Mouse (Mus musculus): ENCODE measurements around the gene Atp4a. TPM values are rescaled to one million over a fixed set of nuclear protein-coding genes. Genes with fewer than 3 reads are reported as not detected.

Atp4a gene
- polyA plus RNA-seq, 1 experiment: 0.10 TPM

DNA sequence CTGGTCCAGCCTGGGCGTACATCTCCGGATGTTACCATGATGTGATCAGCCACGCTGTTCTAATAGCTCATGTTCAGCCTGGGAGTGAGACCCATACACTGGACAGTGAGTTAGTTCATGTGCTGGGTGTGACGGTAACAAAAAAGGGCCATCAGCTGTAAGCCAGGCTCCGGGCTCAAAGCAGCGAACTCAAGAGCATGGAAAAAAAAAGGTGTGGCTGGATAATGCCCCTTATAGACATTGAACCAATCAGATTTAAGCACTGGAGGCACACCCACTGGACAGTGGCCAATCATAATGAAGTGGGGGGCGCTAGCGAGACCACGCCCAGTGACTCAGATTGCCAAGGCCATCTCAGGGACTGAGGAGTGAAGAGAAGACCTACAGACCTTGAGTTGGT is 13.4 kb upstream of the Atp4a start, which contains the start of gene 2200002J24Rik:
Gene 2200002J24Rik (plus strand): TSS at position 338 of the 400 bp plus-strand sequence.
- no peaks in the 10 kb centered on the region for H3K9me3 ChIP-seq
- no peak for TF ChIP-seq FLI1 (IDR thresholded peaks at IDR 0.05; ENCODE audit: low read length)
- TF ChIP-seq GATA1 (IDR thresholded peaks at IDR 0.05; ENCODE audit: borderline replicate concordance, low read length): no peak
- peaks cover 42% of the 10 kb centered on the region for H3K4me1 ChIP-seq
- H3K27me3 ChIP-seq (replicated peaks): no peaks in the 10 kb centered on the region
- H3K36me3 ChIP-seq (replicated peaks; ENCODE audit: low read length): no peaks in the 10 kb centered on the region
- H3K4me3 ChIP-seq (replicated peaks): peak within 1 kb of the TSS; percentile 42

DNA sequence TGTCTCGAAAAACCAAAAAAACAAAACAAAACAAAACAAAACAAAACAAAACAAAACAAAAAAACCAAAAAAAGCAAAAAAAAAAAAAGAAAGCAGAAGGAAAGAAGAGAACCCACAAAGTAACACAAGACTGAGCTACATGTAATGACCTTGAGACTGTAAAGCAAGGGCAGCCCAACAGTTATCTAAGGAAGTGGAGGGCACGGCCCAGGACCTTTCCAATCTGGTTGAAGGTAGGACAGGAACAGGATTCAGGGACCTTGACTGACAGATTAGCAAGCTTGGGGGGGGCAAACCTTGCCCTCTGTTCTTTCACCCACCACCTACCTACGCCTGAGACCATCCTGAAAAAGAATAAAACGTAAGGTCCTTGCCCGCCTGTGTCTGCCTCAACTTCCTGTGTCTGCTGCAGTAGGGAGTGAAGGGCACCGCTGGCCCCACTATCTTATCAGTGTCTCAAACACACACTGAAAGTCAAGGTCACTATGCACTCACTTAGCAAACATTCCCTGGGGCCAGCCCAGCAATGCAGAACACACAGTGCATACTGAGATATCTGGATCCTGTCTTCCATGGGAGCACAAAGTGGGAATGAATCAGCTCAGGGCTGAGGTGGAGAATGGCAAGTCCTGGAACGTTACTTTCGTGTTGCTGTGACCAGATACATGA is 5.7 kb upstream of the Atp4a start:
- no peaks in the 10 kb centered on the region for H3K9me3 ChIP-seq

DNA sequence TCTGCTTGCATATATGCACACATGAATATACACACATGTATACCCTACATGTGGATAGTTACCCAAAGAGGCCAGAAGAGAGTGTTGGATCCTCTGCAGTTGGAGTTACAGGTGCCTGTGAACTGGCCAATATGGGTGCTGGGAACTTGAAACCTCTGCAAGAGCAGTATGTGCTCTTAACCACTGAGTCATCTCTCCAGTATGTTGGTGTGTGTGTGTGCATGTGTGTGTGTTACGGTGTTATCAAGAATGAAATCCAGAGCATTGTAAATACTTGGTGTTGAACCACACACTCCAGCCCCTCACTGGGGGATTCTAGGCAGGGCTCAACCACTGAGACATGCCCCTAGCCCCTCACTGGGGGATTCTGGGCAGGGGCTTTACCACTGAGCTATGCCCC is 4.6 kb upstream of the Atp4a start:
- H3K4me1 ChIP-seq: peaks cover 38% of the 10 kb centered on the region
- no peaks in the 10 kb centered on the region for H3K9me3 ChIP-seq
- TF ChIP-seq GATA1 (IDR thresholded peaks at IDR 0.05; ENCODE audit: borderline replicate concordance, low read length): no peak
- TF ChIP-seq FLI1 (IDR thresholded peaks at IDR 0.05; ENCODE audit: low read length): no peak
- H3K4me3 ChIP-seq (replicated peaks): no peak overlapping the region
- H3K27me3 ChIP-seq (replicated peaks): peaks cover 27% of the 10 kb centered on the region
- no peaks in the 10 kb centered on the region for H3K36me3 ChIP-seq (replicated peaks; ENCODE audit: low read length)

More for the DNA sequence above, 5.7 kb upstream of the Atp4a start:
- peak overlapping the region; percentile 44 for H3K4me3 ChIP-seq (replicated peaks)
- H3K36me3 ChIP-seq (replicated peaks; ENCODE audit: low read length): no peaks in the 10 kb centered on the region
- H3K27me3 ChIP-seq (replicated peaks): peaks cover 16% of the 10 kb centered on the region
- TF ChIP-seq FLI1 (IDR thresholded peaks at IDR 0.05; ENCODE audit: low read length) (no peak), GATA1 (IDR thresholded peaks at IDR 0.05; ENCODE audit: borderline replicate concordance, low read length) (no peak)
- H3K4me1 ChIP-seq: peaks cover 45% of the 10 kb centered on the region

DNA sequence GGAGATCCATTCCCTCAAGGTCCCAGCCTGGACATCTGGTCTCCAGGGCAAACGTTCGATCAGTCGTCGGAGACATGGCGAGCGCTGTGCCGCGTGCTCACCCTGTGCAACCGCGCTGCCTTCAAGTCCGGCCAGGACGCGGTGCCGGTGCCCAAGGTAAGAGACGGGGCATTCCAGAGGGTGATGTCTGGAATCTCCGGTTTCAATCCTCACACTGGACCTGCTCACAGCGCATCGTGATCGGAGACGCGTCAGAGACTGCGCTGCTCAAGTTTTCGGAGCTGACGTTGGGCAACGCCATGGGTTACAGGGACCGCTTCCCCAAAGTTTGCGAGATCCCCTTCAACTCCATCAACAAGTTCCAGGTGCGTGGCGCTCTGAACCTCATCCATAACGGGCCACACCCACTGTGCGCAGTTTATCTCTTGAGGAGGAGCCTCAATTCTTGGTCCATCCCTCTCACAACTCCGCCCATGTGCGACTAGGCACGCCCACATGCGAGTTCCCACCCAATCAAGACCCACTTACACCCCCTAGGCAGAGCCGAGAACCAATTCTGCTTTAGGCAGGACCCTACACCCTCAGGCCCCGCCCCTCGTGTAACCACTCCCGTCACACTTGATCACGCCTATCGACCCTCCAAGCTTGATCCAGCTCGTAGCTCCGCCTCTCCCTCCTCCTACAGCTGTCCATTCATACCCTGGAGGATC is 5.2 kb downstream of the Atp4a start:
- H3K27me3 ChIP-seq (replicated peaks): peaks cover 72% of the 10 kb centered on the region
- H3K4me3 ChIP-seq (replicated peaks): peak overlapping the region; percentile 87
- peaks cover 58% of the 10 kb centered on the region for H3K4me1 ChIP-seq
- H3K9me3 ChIP-seq: 0 out of 2 replicates have a peak, but pooled peaks cover 3% of the 10 kb centered on the region
- TF ChIP-seq FLI1 (IDR thresholded peaks at IDR 0.05; ENCODE audit: low read length) (no peak), GATA1 (IDR thresholded peaks at IDR 0.05; ENCODE audit: borderline replicate concordance, low read length) (no peak)
- H3K36me3 ChIP-seq (replicated peaks; ENCODE audit: low read length): no peaks in the 10 kb centered on the region

DNA sequence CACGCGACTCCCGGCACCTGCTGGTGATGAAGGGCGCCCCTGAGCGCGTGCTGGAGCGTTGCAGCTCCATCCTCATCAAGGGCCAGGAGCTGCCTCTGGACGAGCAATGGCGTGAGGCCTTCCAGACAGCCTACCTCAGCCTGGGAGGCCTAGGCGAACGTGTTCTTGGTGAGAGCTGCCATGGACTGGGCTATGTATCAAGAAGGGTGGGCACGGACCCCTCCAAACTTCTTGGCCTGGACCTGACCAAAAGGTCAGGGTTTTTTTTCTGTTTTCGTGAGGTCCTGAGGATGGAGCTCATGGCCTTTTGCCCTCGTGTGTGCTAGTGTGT is 5.7 kb downstream of the Atp4a start:
- Histone ChIP-seq H3K27me3 (replicated peaks) (peaks cover 73% of the 10 kb centered on the region), H3K4me3 (replicated peaks) (peak overlapping the region; percentile 87), H3K4me1 (peaks cover 64% of the 10 kb centered on the region), H3K9me3 (0 out of 2 replicates have a peak, but pooled peaks cover 3% of the 10 kb centered on the region), H3K36me3 (replicated peaks; ENCODE audit: low read length) (no peaks in the 10 kb centered on the region)
- no peak for TF ChIP-seq FLI1 (IDR thresholded peaks at IDR 0.05; ENCODE audit: low read length)
- no peak for TF ChIP-seq GATA1 (IDR thresholded peaks at IDR 0.05; ENCODE audit: borderline replicate concordance, low read length)

DNA sequence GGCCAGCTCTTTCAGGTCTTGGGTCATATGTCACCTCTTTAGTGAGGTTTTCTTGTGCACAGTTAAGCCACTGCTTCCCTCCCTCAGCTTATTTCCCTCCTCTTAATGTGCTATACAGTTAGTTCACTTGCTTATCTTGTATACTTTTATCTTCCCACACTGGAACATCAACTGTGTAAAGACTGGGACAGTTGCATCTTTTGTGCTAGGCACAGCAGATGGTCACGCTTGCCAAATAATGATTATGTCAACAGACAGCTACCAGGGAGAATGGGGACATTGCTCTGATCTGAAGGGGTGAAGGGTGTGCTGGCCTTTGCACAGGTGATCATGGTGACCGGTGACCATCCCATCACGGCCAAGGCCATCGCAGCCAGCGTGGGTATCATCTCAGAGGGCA is 7.7 kb downstream of the Atp4a start:
- no peak for TF ChIP-seq FLI1 (IDR thresholded peaks at IDR 0.05; ENCODE audit: low read length)
- TF ChIP-seq GATA1 (IDR thresholded peaks at IDR 0.05; ENCODE audit: borderline replicate concordance, low read length): no peak
- Histone ChIP-seq H3K9me3 (0 out of 2 replicates have a peak, but pooled peaks cover 3% of the 10 kb centered on the region), H3K27me3 (replicated peaks) (peaks cover 65% of the 10 kb centered on the region), H3K4me1 (peaks cover 57% of the 10 kb centered on the region), H3K4me3 (replicated peaks) (no peak overlapping the region), H3K36me3 (replicated peaks; ENCODE audit: low read length) (no peaks in the 10 kb centered on the region)

DNA sequence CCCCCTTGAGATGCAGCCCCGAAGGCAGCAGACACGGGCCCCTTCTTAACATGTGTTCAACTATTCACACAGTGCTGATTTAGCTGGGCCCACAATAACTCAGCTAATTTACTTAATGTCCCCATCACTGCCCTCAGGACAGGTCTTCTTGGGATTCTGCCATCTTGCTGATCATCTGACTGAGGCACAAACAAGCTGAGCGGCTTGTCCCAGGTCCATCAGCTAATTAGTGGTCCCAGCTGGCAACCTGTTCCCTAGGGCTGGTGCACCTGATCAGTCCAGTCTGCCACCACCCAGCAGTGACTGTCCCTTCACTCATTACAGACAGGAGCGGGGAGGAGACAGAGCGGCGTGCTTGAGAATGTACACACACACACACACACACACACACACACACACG is 9.3 kb downstream of the Atp4a start:
- Histone ChIP-seq H3K4me3 (replicated peaks) (no peak overlapping the region), H3K36me3 (replicated peaks; ENCODE audit: low read length) (peaks cover 12% of the 10 kb centered on the region), H3K27me3 (replicated peaks) (peaks cover 49% of the 10 kb centered on the region), H3K4me1 (peaks cover 53% of the 10 kb centered on the region), H3K9me3 (no peaks in the 10 kb centered on the region)
- TF ChIP-seq FLI1 (IDR thresholded peaks at IDR 0.05; ENCODE audit: low read length) (no peak), GATA1 (IDR thresholded peaks at IDR 0.05; ENCODE audit: borderline replicate concordance, low read length) (no peak)

DNA sequence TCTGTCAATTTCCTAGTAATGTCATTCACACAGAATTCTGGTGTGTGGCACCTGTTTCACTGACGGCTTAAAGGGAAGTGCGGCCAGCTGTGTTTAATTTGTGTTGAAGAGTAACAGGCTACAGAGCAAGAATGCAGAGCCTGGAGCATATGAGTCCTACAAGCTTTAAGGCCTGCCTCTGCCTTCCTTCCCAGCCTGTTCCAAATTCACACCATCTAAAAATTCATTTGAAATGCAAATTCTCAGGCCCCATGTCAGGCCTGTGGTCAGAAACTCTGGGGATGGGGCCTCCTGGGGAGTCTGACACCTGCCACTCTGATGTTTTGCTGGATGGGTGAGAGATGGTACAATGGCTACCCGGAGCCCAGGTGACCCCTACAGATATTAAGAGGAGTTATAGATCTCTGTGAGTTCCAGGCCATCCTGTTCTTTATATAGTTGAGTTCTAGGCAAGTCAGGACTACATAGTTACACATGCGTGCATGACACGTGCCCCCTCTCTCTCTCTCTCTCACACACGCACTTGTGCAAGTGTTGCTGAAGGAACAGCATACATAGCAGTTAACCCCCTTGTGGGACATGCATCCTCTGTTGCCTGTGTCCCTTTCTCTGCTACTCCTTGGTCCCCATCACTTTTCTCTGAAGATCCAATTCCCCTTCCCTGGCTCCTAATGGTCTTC is 11.4 kb downstream of the Atp4a start:
- no peaks in the 10 kb centered on the region for H3K9me3 ChIP-seq
- no peak overlapping the region for H3K4me3 ChIP-seq (replicated peaks)
- TF ChIP-seq FLI1 (IDR thresholded peaks at IDR 0.05; ENCODE audit: low read length): no peak
- no peak for TF ChIP-seq GATA1 (IDR thresholded peaks at IDR 0.05; ENCODE audit: borderline replicate concordance, low read length)
- H3K27me3 ChIP-seq (replicated peaks): peaks cover 29% of the 10 kb centered on the region
- H3K36me3 ChIP-seq (replicated peaks; ENCODE audit: low read length): peaks cover 32% of the 10 kb centered on the region
- H3K4me1 ChIP-seq: peaks cover 45% of the 10 kb centered on the region

DNA sequence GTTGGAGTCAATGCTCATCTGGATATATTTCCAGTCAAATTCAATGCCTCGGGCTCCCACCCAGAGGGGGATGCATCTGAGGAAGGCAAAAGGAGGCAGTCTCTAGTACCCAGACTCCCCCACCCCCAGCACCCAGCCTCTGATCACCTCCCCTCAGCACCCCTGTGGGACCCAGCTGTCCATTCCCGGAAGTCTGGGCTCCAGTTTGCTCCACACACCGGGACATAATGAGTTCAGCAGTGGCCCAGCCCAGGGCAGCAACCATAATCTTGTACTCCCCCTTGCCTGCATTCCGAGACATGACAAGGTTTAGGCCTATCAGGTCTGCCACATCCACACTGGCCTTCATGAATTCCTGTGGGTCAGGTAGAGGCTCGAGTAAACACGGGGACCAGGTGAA is 16.2 kb downstream of the Atp4a start:
- TF ChIP-seq GATA1 (IDR thresholded peaks at IDR 0.05; ENCODE audit: borderline replicate concordance, low read length): no peak
- Histone ChIP-seq H3K4me1 (peaks cover 42% of the 10 kb centered on the region), H3K9me3 (no peaks in the 10 kb centered on the region), H3K36me3 (replicated peaks; ENCODE audit: low read length) (peaks cover 55% of the 10 kb centered on the region), H3K27me3 (replicated peaks) (no peaks in the 10 kb centered on the region), H3K4me3 (replicated peaks) (peak overlapping the region; percentile 97)
